26 mouse cellular contexts compared by ENCODE assay signal in the genomic region with DNA sequence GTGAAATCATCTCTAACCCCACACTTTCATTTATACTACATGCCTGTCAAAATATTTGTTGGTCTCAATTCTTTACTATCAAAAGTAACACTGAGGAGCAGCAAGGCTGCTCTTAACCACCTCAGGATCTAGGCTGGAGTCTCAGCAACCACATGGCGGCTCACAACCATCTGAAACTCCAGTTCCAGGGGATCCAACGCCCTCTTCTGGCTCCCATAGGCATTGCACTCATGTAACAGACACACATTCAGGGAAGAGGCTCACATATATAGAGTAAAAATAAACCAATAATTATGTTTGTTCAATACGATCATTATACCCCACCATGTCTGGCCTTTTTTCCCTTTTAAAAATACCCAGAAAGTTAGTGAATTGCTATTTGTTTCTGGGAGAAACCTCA.
A peak's percentile ranks its signal among the peaks of the same experiment; 100 is the strongest.
DNase-seq lines count a peak whose midpoint lies in the region; ATAC-seq and TF ChIP-seq lines count a peak whose summit lies in the region.
"Had no signal": no experiment of that assay in that cellular context is flagged by ENCODE, and none has a peak within 500 bp of the region (broad histone marks: within the 10 kb centered on the region; RNA-seq: fewer than 3 reads in every experiment).

No protein-coding gene starts in this region.

- no peak overlapping the region for H3K9ac ChIP-seq in heart, postnatal 0 days (replicated peaks; ENCODE audit: low read depth, low read length)
- H3K9ac ChIP-seq in liver, postnatal 0 days (replicated peaks): no peak overlapping the region
- H3K9ac ChIP-seq: embryonic facial prominence, embryonic 12.5 days; forebrain, embryonic 12.5 days; heart, embryonic 12.5 days; hindbrain, embryonic 13.5 days; limb, embryonic 13.5 days; liver, embryonic 15.5 days; midbrain, embryonic 15.5 days; stomach, embryonic 15.5 days had no signal

- 0 out of 2 replicates have a peak, but pooled peaks have one; percentile 9 for TF ChIP-seq CTCF in heart, postnatal 0 days (IDR thresholded peaks at IDR 0.05; ENCODE audit: low read depth)
- peak; percentile 36 for TF ChIP-seq CTCF in liver, postnatal 0 days (IDR thresholded peaks at IDR 0.05; ENCODE audit: low read depth)
- peak; percentile 44 for TF ChIP-seq CTCF in E14TG2a.4 (conservative IDR thresholded peaks at IDR 0.05; ENCODE audit: low read length)

- no peak overlapping the region for H3K4me2 ChIP-seq in heart, postnatal 0 days (ENCODE audit: low read depth, low read length)
- no peak overlapping the region for H3K4me2 ChIP-seq in liver, postnatal 0 days (ENCODE audit: low read depth, low read length)
- H3K4me2 ChIP-seq: embryonic facial prominence, embryonic 12.5 days; forebrain, embryonic 12.5 days; heart, embryonic 12.5 days; hindbrain, embryonic 13.5 days; limb, embryonic 13.5 days; liver, embryonic 15.5 days; midbrain, embryonic 15.5 days; stomach, embryonic 15.5 days had no signal

- TF ChIP-seq EP300 in heart, postnatal 0 days (IDR thresholded peaks at IDR 0.05; ENCODE audit: low read depth): no peak
- TF ChIP-seq EP300 in liver, postnatal 0 days (IDR thresholded peaks at IDR 0.05; ENCODE audit: low read depth): no peak

- no peaks in the 10 kb centered on the region for H3K9me3 ChIP-seq in heart, postnatal 0 days (replicated peaks; ENCODE audit: control insufficient read depth, low read length)
- H3K9me3 ChIP-seq in liver, postnatal 0 days (ENCODE audit: low read length): no peaks in the 10 kb centered on the region
- no peaks in the 10 kb centered on the region for H3K9me3 ChIP-seq in E14TG2a.4 (ENCODE audit: low read length)
- H3K9me3 ChIP-seq: embryonic facial prominence, embryonic 12.5 days; forebrain, embryonic 12.5 days; heart, embryonic 12.5 days; hindbrain, embryonic 13.5 days; liver, embryonic 15.5 days; midbrain, embryonic 15.5 days; stomach, embryonic 15.5 days had no signal

- H3K27me3 ChIP-seq in heart, postnatal 0 days (ENCODE audit: control insufficient read depth, insufficient read depth, low read length): no peaks in the 10 kb centered on the region
- no peaks in the 10 kb centered on the region for H3K27me3 ChIP-seq in liver, postnatal 0 days (ENCODE audit: insufficient read depth, low read length)
- H3K27me3 ChIP-seq in E14TG2a.4 (ENCODE audit: insufficient read depth, low read length): peaks cover 19% of the 10 kb centered on the region
- H3K27me3 ChIP-seq: embryonic facial prominence, embryonic 12.5 days; forebrain, embryonic 12.5 days; heart, embryonic 12.5 days; hindbrain, embryonic 13.5 days; limb, embryonic 13.5 days; liver, embryonic 15.5 days; midbrain, embryonic 15.5 days; stomach, embryonic 15.5 days had no signal

- H3K4me1 ChIP-seq in heart, postnatal 0 days (ENCODE audit: control insufficient read depth, insufficient read depth): no peaks in the 10 kb centered on the region; the same call in none of the 2 replicates
- H3K4me1 ChIP-seq in liver, postnatal 0 days (ENCODE audit: insufficient read depth): no peaks in the 10 kb centered on the region
- 0 out of 2 replicates have a peak, but pooled peaks cover 3% of the 10 kb centered on the region for H3K4me1 ChIP-seq in E14TG2a.4 (replicated peaks; ENCODE audit: low read depth, low read length)
- H3K4me1 ChIP-seq: embryonic facial prominence, embryonic 12.5 days; forebrain, embryonic 12.5 days; liver, embryonic 15.5 days; stomach, embryonic 15.5 days had no signal

- no peak for ATAC-seq in heart, postnatal 0 days (ENCODE audit: insufficient read depth, low read depth)
- no peak for ATAC-seq in liver, postnatal 0 days
- ATAC-seq: midbrain, embryonic 15.5 days had no signal

- WGBS in heart, postnatal 0 days: 83% methylated on average over 3 of the region's 3 CpGs
- WGBS in liver, postnatal 0 days (ENCODE audit: insufficient replicate concordance): 68% methylated on average over 3 of the region's 3 CpGs

- no peaks in the 10 kb centered on the region for H3K36me3 ChIP-seq in heart, postnatal 0 days (replicated peaks; ENCODE audit: control insufficient read depth, insufficient read depth, low read length)
- H3K36me3 ChIP-seq in liver, postnatal 0 days (replicated peaks; ENCODE audit: insufficient read depth, low read length): peaks cover 5% of the 10 kb centered on the region; the same call in 1 of the 2 replicates
- no peaks in the 10 kb centered on the region for H3K36me3 ChIP-seq in E14TG2a.4 (ENCODE audit: insufficient read depth, low read length)
- H3K36me3 ChIP-seq: liver, embryonic 15.5 days; midbrain, embryonic 15.5 days; stomach, embryonic 15.5 days had no signal

- H3K27ac ChIP-seq in heart, postnatal 0 days (ENCODE audit: low read depth): no peak overlapping the region
- H3K27ac ChIP-seq in liver, postnatal 0 days (ENCODE audit: low read depth): no peak overlapping the region
- H3K27ac ChIP-seq: embryonic facial prominence, embryonic 12.5 days; forebrain, embryonic 12.5 days; limb, embryonic 13.5 days; liver, embryonic 15.5 days; stomach, embryonic 15.5 days had no signal

- DNase-seq in heart, postnatal 0 days (ENCODE audit: low spot score): no peak
- DNase-seq in heart, adult 8-10 months (ENCODE audit: low spot score): no peak
- no peak for DNase-seq in liver, postnatal 0 days
- DNase-seq in liver (no peak), R1 (ENCODE audit: low read depth, low spot score) (peak; percentile 57)
- DNase-seq in gastrocnemius, postnatal 25 days: no peak
- DNase-seq: adrenal gland, postnatal 36 days; cerebellum, adult 11-12 months; cerebellum, postnatal 25 days; heart, postnatal 36 days; kidney, adult 9 months; kidney, postnatal 36 days; layer of hippocampus, adult 9-11 months; lung, postnatal 4 days; right cerebral cortex, adult 18-20 months; thymus, adult 18-20 months; thymus, postnatal 36 days had no signal

- no peak overlapping the region for H3K4me3 ChIP-seq in heart, postnatal 0 days (ENCODE audit: low read depth, low read length)
- H3K4me3 ChIP-seq in liver, postnatal 0 days (ENCODE audit: low read depth, low read length): no peak overlapping the region
- H3K4me3 ChIP-seq in E14TG2a.4 (replicated peaks; ENCODE audit: low read length): no peak overlapping the region
- H3K4me3 ChIP-seq: embryonic facial prominence, embryonic 12.5 days; forebrain, embryonic 12.5 days; heart, embryonic 12.5 days; hindbrain, embryonic 13.5 days; limb, embryonic 13.5 days; liver, embryonic 15.5 days; midbrain, embryonic 15.5 days; stomach, embryonic 15.5 days had no signal
